In genomic region chr2:32162646-32163045, GRCm38 (mm10) we compare ENCODE assay signal across 21 mouse cellular contexts. TPM values are rescaled to one million over a fixed set of nuclear protein-coding genes. Genes with fewer than 3 reads are reported as not detected.
DNase-seq lines count a peak whose midpoint lies in the region; ATAC-seq and TF ChIP-seq lines count a peak whose summit lies in the region.
"Had no signal": no experiment of that assay in that cellular context is flagged by ENCODE, and none has a peak within 500 bp of the region (broad histone marks: within the 10 kb centered on the region; RNA-seq: fewer than 3 reads in every experiment).

No protein-coding gene starts in this region.

- no peak overlapping the region for H3K4me3 ChIP-seq in liver, embryonic 11.5 days (ENCODE audit: low read depth, low read length)
- peak overlapping the region; percentile 81 for H3K4me3 ChIP-seq in E14TG2a.4 (replicated peaks; ENCODE audit: low read length)
- H3K4me3 ChIP-seq: embryonic facial prominence, embryonic 12.5 days; forebrain, embryonic 15.5 days; heart, adult 2 months; heart, embryonic 15.5 days; hindbrain, embryonic 13.5 days had no signal

- 79% methylated on average over 4 of the region's 4 CpGs for WGBS in liver, embryonic 11.5 days

- DNase-seq in liver, embryonic 11.5 days (ENCODE audit: low spot score) = no peak
- DNase-seq in liver = no peak
- peak; percentile 77 for DNase-seq in R1 (ENCODE audit: low read depth, low spot score)
- no peak for DNase-seq in layer of hippocampus, adult 11-12 months (ENCODE audit: low spot score)
- DNase-seq in layer of hippocampus, postnatal 10 days (ENCODE audit: low spot score in 2 of 2) = no peak
- DNase-seq in lung, postnatal 25 days (ENCODE audit: low spot score) = no peak
- DNase-seq: adrenal gland, adult 8-10 months; adrenal gland, postnatal 36 days; cerebellum, adult 8-10 months; cerebellum, postnatal 14 days; gastrocnemius, postnatal 10 days; heart, adult 2 months; heart, postnatal 14 days had no signal

- no peak overlapping the region for H3K4me2 ChIP-seq in liver, embryonic 11.5 days
- H3K4me2 ChIP-seq: embryonic facial prominence, embryonic 12.5 days; forebrain, embryonic 15.5 days; heart, embryonic 11.5 days; heart, embryonic 15.5 days; hindbrain, embryonic 13.5 days had no signal

- no peak for TF ChIP-seq CTCF in E14TG2a.4 (conservative IDR thresholded peaks at IDR 0.05; ENCODE audit: low read length)

- 0 out of 2 replicates have a peak overlapping the region, but pooled peaks have one; percentile 24 for H3K27ac ChIP-seq in liver, embryonic 11.5 days (ENCODE audit: low read depth, low read length)
- H3K27ac ChIP-seq: embryonic facial prominence, embryonic 12.5 days; forebrain, embryonic 15.5 days; heart, adult 2 months; heart, embryonic 15.5 days; hindbrain, embryonic 13.5 days; hindbrain, postnatal 0 days had no signal

- peaks cover 71% of the 10 kb centered on the region for H3K4me1 ChIP-seq in liver, embryonic 11.5 days (replicated peaks; ENCODE audit: control insufficient read depth, insufficient read depth, low read length)
- H3K4me1 ChIP-seq in E14TG2a.4 (replicated peaks; ENCODE audit: low read depth, low read length) = peaks cover 95% of the 10 kb centered on the region

- no peak for ATAC-seq in liver, embryonic 11.5 days (replicated peaks; ENCODE audit: low FRiP score)
- ATAC-seq: forebrain, embryonic 15.5 days; hindbrain, postnatal 0 days; Patski had no signal

- H3K9ac ChIP-seq in liver, embryonic 11.5 days (ENCODE audit: low read depth, low read length) = no peak overlapping the region
- H3K9ac ChIP-seq: embryonic facial prominence, embryonic 12.5 days; forebrain, embryonic 15.5 days; heart, embryonic 15.5 days; hindbrain, embryonic 13.5 days had no signal

- no peaks in the 10 kb centered on the region for H3K36me3 ChIP-seq in liver, embryonic 11.5 days (ENCODE audit: control insufficient read depth, insufficient read depth, low read length)
- peaks cover 19% of the 10 kb centered on the region for H3K36me3 ChIP-seq in E14TG2a.4 (ENCODE audit: insufficient read depth, low read length)
- H3K36me3 ChIP-seq: forebrain, embryonic 15.5 days; heart, embryonic 15.5 days had no signal

- H3K27me3 ChIP-seq in liver, embryonic 11.5 days (replicated peaks; ENCODE audit: control insufficient read depth, insufficient read depth, low read length) = no peaks in the 10 kb centered on the region
- no peaks in the 10 kb centered on the region for H3K27me3 ChIP-seq in E14TG2a.4 (ENCODE audit: insufficient read depth, low read length)
- H3K27me3 ChIP-seq: embryonic facial prominence, embryonic 12.5 days; forebrain, embryonic 15.5 days; heart, embryonic 15.5 days; hindbrain, embryonic 13.5 days; Patski had no signal

- H3K9me3 ChIP-seq in liver, embryonic 11.5 days (ENCODE audit: control insufficient read depth, low read length) = no peaks in the 10 kb centered on the region
- 0 out of 2 replicates have a peak, but pooled peaks cover 2% of the 10 kb centered on the region for H3K9me3 ChIP-seq in E14TG2a.4 (ENCODE audit: low read length)
- H3K9me3 ChIP-seq: embryonic facial prominence, embryonic 12.5 days; forebrain, embryonic 15.5 days; heart, embryonic 15.5 days; hindbrain, embryonic 13.5 days had no signal

RNA-seq across cellular contexts. Expression of gene Prrc2b, which starts 11.8 kb away (rescaled TPM):
- polyA plus RNA-seq in liver, embryonic 11.5 days (2014; fragmentation: Nextera tagmentation; extraction: Ambion mirVana) = 37.8 and 48.1 TPM in 2 replicates
- total RNA-seq in layer of hippocampus, postnatal 10 days (2021) = 100 to 1,000 TPM; 272 to 279 TPM
